Mouse (Mus musculus): ENCODE results near the gene Rnft2. TPM values are rescaled to one million over a fixed set of nuclear protein-coding genes. Genes with fewer than 3 reads are reported as not detected.

The Rnft2 gene
- 1.0 TPM for polyA plus RNA-seq (2017; shearing (Covaris generic))

GRCm38 (mm10) chr5:118244606-118245443 is at the start of gene Rnft2, which contains the start of gene 2410131K14Rik:
TSS of gene Rnft2 (minus strand) at chr5:118245116.
TSS of gene 2410131K14Rik (plus strand) at chr5:118245227.

GRCm38 (mm10) chr5:118164581-118164980 is 80.3 kb downstream of the Rnft2 start, which contains the start of gene Hrk:
TSS of gene Hrk (plus strand) at chr5:118164648.

GRCm38 (mm10) chr5:118154839-118155564 is 89.9 kb downstream of the Rnft2 start, which contains the start of gene Fbxw8:
TSS of gene Fbxw8 (minus strand) at chr5:118155464.

Other genes starting within 250 kb of the Rnft2 start
- 61.9 TPM for gene Tesc, start 217.4 kb downstream of the Rnft2 start, polyA plus RNA-seq (2017; shearing (Covaris generic))
- gene Fbxw8, start 89.7 kb downstream of the Rnft2 start, polyA plus RNA-seq (2017; shearing (Covaris generic)) = 18.7 TPM
- 0.16 TPM for gene Hrk, start 80.5 kb downstream of the Rnft2 start, polyA plus RNA-seq (2017; shearing (Covaris generic))
- 4.5 TPM for gene 2410131K14Rik, start 111 bp upstream of the Rnft2 start, polyA plus RNA-seq (2017; shearing (Covaris generic))

Data from effector memory CD4-positive, alpha-beta T cell, adult 7 months (primary cell).